Mouse (Mus musculus) liver, postnatal 0 days (tissue): Measurements from ENCODE around the gene Bace2.

ENCODE experiments used
- CTCF ChIP-seq: sonication (generic); IDR thresholded peaks from 2 replicates; pipeline ENCODE4 v1.5.1; 2016; ENCODE audit warnings: antibody characterized with exemption, low read depth
- EP300 ChIP-seq: IDR thresholded peaks from 2 replicates; pipeline ENCODE4 v1.6.1; 2016; ENCODE audit warnings: antibody characterized with exemption, low read depth, mild to moderate bottlenecking

- TF ChIP-seq EP300 (no peak), CTCF (no peak)
Observed at GRCm38 (mm10) chr16:97492369-97492768, 135.8 kb downstream of the Bace2 start.
